Mouse (Mus musculus) Patski (cell line): ENCODE measurements around the gene Jmjd7. TPM values are rescaled to one million over a fixed set of nuclear protein-coding genes. Genes with fewer than 3 reads are reported as not detected.
A peak's percentile ranks its signal among the peaks of the same experiment; 100 is the strongest.

ENCODE experiments used
- ATAC-seq: fragments of 100-300 bp; one replicate; pipeline ENCODE4 v1.8.0; 2021
- CTCF ChIA-PET: fragments of 350-600 bp; sonication (Branson Sonifier 250); formaldehyde crosslinking; loops from one replicate; lab custom pipeline; 2022; ENCODE audit warnings: inconsistent platforms; lab: Charles Lee
- POLR2A ChIA-PET: fragments of 350-600 bp; sonication (Branson Sonifier 250); formaldehyde crosslinking; loops from one replicate; lab custom pipeline; 2022; ENCODE audit warnings: antibody characterized with exemption, inconsistent platforms; lab: Charles Lee
- DNase-seq: peaks from one replicate; pipeline ENCODE4 v3.0.0-alpha.2; 2011; ENCODE audit warnings: low read depth, low spot score
- H3K27me3 ChIP-seq: fragments of 371-371 bp; one replicate; pipeline ENCODE4 v1.5.1; 2021
- CTCF ChIP-seq: fragments of 100-300 bp; IDR thresholded peaks from one replicate; pipeline ENCODE4 v1.5.1; 2021
- in situ Hi-C: fragments of 300-500 bp; cut with MboI; formaldehyde crosslinking; loops from 3 replicates; pipeline ENCODE4 v1.11.1; 2018; ENCODE audit warnings: low pct_unique_long_range_greater_than_20kb, mixed read lengths
- polyA plus RNA-seq: library from polyadenylated mRNA; unstranded; gene quantifications from one replicate; pipeline ENCODE4 v1.2.3, GENCODE M21; 2021

Jmjd7 gene
- polyA plus RNA-seq = 12.0 TPM

DNA sequence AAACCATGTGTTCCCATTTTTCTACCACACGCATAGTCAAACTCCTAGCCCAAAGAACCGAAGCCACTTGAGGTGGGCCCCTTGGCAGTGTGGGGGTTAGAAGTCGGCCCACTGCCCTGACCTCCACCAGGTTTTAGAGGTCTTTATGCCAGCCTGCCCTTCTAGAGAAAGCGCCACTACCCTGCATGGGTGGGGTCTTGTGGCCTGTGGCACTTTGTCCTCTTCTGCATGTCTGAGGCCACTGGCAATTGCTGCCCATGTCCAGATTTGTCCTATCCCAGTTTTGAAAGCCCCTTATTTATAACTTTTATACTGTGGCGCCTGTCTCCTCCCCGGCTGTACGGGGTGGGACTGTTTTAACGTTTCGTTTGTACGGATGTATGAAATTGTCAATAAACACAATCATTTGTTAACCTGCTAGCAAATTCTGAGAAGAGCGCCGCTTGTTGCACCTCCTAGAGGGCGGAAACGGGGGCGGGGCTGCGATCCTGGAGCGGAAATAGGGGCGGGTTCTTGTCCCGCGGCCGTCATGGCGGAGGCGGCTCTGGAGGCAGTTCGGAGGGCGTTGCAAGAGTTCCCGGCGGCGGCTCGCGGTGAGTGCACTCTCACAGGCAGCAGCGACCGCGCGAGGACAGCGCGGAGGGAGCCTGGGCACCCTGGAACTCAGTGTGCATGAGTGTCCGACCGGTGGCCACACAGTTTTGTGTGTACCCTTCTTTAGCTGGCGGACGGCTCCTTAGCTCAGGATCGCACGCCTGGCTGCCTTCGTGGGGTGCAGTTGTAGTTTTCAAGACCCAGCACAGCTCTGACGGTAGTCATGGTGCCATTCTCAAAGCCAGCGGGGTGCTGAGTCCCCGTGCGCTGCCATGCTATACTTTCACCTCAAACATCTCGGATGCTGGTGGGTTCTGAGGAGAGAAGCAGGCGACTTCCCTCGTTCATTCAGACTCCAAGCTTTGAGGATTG lies at the start of gene Jmjd7, which contains the start of gene Gm28042:
TSS of gene Jmjd7 (plus strand) at position 500 of the 966 bp plus-strand sequence.
TSS of gene Gm28042 (plus strand) at position 510 of the 966 bp plus-strand sequence.
- no peaks in the 10 kb centered on the region for H3K27me3 ChIP-seq
- ATAC-seq = peak; percentile 83
- no peak for TF ChIP-seq CTCF
- ChIA-PET CTCF (interaction anchor here (2.7 kb wide), 1 partner anchor 11 kb away, joined by 10 read pairs; no protein-coding TSS in a partner anchor), POLR2A (interaction anchor here (1.0 to 1.9 kb wide), 2 partner anchors 12 to 56 kb away, joined by 3 to 5 read pairs; no protein-coding TSS in a partner anchor)
- in situ Hi-C loops = no loop called here
- DNase-seq = no peak

GRCm38 (mm10) chr2:119980343-119980986 lies 46.8 kb upstream of the Jmjd7 start:
- DNase-seq (no peak), ATAC-seq (no peak)
- ChIA-PET CTCF (interaction anchor here (1.0 kb wide), 1 partner anchor 31 kb away, joined by 5 read pairs; no protein-coding TSS in a partner anchor), POLR2A (interaction anchor here (0.7 kb wide), 1 partner anchor 45 kb away, joined by 9 read pairs; no protein-coding TSS in a partner anchor)
- H3K27me3 ChIP-seq = no peaks in the 10 kb centered on the region
- no peak for TF ChIP-seq CTCF
- in situ Hi-C loops = no loop called here

GRCm38 (mm10) chr2:119981631-119982030 lies 45.7 kb upstream of the Jmjd7 start:
- in situ Hi-C loops = no loop called here
- ATAC-seq (no peak), DNase-seq (no peak)
- CTCF ChIA-PET = interaction anchor here (1.4 to 1.5 kb wide), 2 partner anchors 14 to 24 kb away, joined by 3 read pairs; no protein-coding TSS in a partner anchor
- TF ChIP-seq CTCF = no peak
- POLR2A ChIA-PET = no interaction called here
- H3K27me3 ChIP-seq = no peaks in the 10 kb centered on the region

GRCm38 (mm10) chr2:119985871-119986270 lies 41.4 kb upstream of the Jmjd7 start:
- no peak for TF ChIP-seq CTCF
- POLR2A ChIA-PET = interaction anchor here (0.8 kb wide), 1 partner anchor 1212 kb away, joined by 3 read pairs; no protein-coding TSS in a partner anchor
- CTCF ChIA-PET = interaction anchor here (1.2 to 1.3 kb wide), 2 partner anchors 9 to 11 kb away, joined by 3 to 4 read pairs; no protein-coding TSS in a partner anchor
- in situ Hi-C loops = no loop called here
- ATAC-seq (no peak), DNase-seq (no peak)
- H3K27me3 ChIP-seq = no peaks in the 10 kb centered on the region

- TF ChIP-seq CTCF = no peak
- DNase-seq (no peak), ATAC-seq (no peak)
- POLR2A ChIA-PET = no interaction called here
- in situ Hi-C loops = no loop called here
- CTCF ChIA-PET = interaction anchor here (1.2 to 1.3 kb wide), 2 partner anchors 10 kb away, joined by 3 to 4 read pairs; no protein-coding TSS in a partner anchor
- no peaks in the 10 kb centered on the region for H3K27me3 ChIP-seq
These were observed 40.9 kb upstream of the Jmjd7 start for GRCm38 (mm10) chr2:119986369-119986768.

DNA sequence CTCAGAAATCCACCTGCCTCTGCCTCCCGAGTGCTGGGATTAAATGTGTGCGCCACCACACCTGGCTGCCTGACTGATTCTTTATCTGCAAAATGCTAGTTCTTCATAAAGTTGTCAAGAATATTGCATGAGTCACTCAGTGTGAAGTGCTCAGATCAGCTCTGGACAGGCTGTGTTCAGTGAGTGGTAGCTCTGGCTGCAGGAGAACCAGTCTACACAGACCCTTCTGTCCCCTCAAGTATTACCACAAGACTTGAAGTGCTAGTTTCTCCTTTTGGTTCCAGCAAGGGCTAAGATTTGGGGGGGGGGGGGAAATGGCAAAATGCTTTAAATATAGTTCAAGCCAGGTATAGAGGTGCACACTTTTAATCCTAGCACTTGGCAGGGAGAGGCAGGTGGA lies 39.8 kb upstream of the Jmjd7 start:
- no peak for TF ChIP-seq CTCF
- DNase-seq = no peak
- ATAC-seq = no peak
- no peaks in the 10 kb centered on the region for H3K27me3 ChIP-seq
- ChIA-PET CTCF (no interaction called here), POLR2A (no interaction called here)
- in situ Hi-C loops = no loop called here

GRCm38 (mm10) chr2:119988952-119989351 lies 38.3 kb upstream of the Jmjd7 start:
- DNase-seq = no peak
- ATAC-seq = no peak
- ChIA-PET CTCF (interaction anchor here (0.8 to 1.1 kb wide), 2 partner anchors 18 to 23 kb away, joined by 3 to 4 read pairs; no protein-coding TSS in a partner anchor), POLR2A (no interaction called here)
- in situ Hi-C loops = no loop called here
- TF ChIP-seq CTCF = no peak
- no peaks in the 10 kb centered on the region for H3K27me3 ChIP-seq

DNA sequence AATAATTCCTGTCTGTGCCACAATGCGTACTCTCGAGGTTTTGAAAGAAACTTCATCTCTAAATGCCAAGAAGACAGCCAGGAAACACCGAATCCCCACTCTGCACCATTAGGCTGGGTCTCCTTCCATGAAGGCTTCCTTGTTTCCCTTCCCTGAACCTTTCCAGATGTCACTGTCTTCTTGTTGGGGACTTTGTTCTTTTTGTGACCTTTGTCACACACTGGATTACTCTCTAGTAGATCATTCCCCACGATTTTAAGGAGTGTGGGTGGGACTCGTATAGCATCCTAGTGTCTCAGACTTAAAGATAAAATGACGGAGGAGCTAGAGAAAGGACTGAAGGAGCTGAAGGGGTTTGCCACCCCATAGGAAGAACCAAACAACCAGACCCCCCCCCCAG lies 36.4 kb upstream of the Jmjd7 start:
- ATAC-seq = no peak
- in situ Hi-C loops = no loop called here
- no peaks in the 10 kb centered on the region for H3K27me3 ChIP-seq
- no peak for TF ChIP-seq CTCF
- POLR2A ChIA-PET = no interaction called here
- CTCF ChIA-PET = no interaction called here
- DNase-seq = no peak

GRCm38 (mm10) chr2:119992349-119992748 lies 34.9 kb upstream of the Jmjd7 start:
- ChIA-PET POLR2A (no interaction called here), CTCF (no interaction called here)
- in situ Hi-C loops = no loop called here
- ATAC-seq (no peak), DNase-seq (no peak)
- no peak for TF ChIP-seq CTCF
- H3K27me3 ChIP-seq = no peaks in the 10 kb centered on the region

DNA sequence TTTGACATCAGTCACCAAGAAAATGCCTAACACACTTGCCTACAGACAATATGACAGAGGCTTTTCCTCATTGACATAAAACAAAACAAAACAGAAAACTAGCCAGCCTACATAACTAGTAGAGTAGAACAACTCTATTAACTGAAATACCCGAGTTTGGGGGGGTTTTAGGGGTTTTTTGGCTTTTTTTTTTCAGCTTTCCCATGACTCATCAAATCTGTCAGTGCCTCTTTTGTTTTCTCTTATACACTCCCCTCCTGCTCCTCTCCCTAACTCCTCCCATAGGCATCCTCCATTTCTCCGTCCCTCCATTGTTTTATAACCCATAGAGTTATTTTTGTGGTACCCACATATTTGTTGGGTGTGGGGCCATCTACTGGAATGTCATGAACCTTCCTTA lies 33.8 kb upstream of the Jmjd7 start:
- no peaks in the 10 kb centered on the region for H3K27me3 ChIP-seq
- no peak for DNase-seq
- in situ Hi-C loops = no loop called here
- ChIA-PET POLR2A (interaction anchor here (1.1 kb wide), 1 partner anchor 12 kb away, joined by 4 read pairs; no protein-coding TSS in a partner anchor), CTCF (no interaction called here)
- no peak for ATAC-seq
- no peak for TF ChIP-seq CTCF
